Mouse (Mus musculus) urinary bladder, postnatal 36 days (tissue): ENCODE measurements around the gene B230307C23Rik.
A peak's percentile ranks its signal among the peaks of the same experiment; 100 is the strongest.
"Not testable (repeated sequence)": the region's sequence is repeated elsewhere in the genome, so short reads cannot be mapped to it uniquely, and the experiment has no call there.

ENCODE experiments used
- DNase-seq, 2 experiments: peaks; one replicate each; pipeline ENCODE4 v3.0.0; 2022; ENCODE audit warnings: low spot score in 2 of 2, mixed read lengths in 1 of 2

The B230307C23Rik gene

DNA sequence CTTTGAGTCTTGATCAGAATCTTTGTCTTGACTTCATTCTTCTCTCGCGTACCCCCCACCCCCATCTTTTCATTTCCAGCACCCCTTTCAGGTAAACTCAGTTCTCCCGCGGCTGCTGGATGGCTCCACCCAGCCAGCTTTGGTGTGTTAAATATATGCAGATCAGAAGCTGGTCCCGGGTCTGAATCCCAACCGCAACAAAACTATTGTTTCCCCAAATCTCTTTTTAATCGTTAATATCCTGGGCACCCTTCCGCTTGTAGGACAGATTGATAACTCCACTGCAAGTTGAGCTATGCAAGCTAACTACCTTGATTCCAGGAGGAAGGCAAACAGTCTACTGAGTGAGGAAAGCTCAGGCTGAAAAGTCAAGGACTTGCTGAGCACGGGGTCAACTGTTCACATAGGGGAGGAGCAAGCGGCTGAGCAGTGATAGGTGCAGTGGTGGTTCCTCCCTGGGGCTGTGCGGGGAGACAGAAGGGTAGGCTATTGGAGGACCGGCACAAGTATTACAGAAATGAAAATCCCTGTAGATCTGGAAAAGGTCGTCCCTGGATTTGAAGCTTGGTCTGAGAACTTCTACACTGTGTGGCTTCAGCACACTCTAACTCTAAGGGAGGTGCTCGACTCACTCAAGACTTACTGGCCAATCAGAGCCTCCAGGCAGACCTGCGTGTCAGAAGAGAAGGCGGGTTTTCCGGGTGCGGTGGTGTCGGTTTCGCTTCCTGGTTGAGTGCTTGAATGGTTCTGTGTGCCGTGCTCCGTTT, at the start of gene B230307C23Rik:
TSS of gene B230307C23Rik (plus strand) at position 700 of the 767 bp plus-strand sequence.
- DNase-seq, result peak; percentile 80 to 88

DNA sequence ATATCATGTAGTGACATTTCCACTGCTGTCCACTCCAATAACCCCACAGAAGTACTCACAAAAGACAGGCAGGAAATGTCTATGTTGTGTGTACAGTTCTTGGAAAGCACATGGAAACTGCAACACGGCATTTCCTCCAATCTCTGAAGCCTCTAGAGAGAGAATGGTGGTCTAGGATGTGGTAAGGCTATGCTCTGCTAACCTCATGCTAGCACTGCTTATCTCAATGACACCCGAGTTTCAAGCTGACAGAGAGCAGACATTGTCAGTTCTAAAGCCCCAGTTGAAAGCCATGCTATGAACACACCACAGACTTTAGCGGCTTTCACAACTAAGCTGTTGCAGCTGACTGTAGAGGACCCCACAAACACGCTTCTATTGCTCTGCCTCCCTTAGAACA, 48.3 kb upstream of the B230307C23Rik start:
- no peak for DNase-seq

DNA sequence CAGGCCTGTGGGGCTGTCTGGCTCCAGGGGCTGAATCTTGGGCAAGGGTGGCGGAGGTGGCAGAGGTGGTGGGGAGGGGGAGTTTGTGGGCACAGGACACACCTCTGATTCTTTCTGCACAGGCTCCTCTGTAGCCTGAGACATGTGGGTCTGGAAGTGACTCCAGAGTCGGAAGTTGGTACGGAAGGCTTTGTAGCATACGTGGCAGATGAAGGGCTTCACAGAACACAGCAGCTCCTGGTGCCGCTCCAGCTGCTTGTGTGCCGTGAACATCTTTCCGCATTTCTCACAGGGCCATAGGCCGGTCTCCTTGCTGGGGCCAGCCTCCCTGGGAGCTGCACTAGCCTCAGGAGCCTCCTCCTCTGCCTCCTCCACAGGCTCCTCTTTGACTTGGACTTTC, 47.1 kb upstream of the B230307C23Rik start:
- DNase-seq, result no peak

DNA sequence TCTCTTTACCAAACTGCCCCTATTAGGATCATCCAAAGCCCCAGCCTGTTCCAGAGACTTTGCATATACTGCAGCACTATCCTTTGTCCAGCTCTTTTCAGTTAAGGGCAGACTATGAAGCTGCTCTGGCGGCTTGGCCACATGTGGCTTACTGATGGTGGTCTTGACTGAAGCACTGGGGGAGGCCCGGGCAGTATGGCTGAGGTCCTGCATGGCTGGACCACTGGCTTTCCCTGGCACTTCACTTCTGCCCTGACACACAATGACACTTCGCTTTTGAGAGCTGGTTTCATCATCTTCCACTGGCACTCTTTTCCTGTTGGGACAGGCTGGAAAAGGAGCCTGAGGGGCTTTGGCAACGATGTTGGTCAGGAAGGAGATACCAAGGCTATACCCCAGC, 44.7 kb upstream of the B230307C23Rik start:
- DNase-seq, result no peak

DNA sequence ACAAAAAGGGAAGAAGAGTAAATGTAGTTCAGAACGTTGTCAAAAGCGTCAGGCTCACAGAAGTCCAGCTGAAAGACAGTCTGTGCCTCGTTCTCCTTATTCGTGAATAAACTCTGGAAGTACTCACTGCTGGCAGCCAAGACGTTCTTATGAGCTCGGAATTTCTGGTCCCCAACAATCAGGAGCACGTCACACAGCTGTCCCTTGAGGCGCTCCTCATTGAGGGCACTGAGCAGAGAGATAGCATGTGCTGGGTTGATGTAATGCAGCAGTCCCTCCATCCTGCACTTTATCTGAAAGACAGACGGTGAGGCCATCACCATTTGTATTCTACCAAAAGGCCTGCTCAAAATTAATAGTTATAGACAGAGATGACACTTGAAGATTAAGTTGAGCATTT, 44.3 kb upstream of the B230307C23Rik start:
- no peak for DNase-seq

DNA sequence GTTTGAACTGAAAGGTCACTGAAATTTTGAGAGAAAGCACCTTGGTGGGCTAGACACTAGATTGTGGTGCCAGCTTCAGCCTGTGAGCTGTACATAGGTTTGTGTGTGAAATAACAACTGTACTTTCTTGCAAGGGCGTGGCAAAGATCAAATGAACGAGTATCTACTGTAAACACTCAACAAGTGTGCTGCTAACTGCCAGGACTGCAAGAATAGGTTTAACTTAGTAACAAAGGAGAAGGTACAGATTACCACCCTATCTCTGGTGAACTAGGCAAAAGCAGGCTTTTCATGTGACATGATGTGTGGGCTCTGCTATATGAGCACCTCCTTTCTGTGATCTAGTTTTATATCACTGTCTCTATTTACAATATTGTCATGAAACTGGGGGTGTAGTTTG, 43.8 kb upstream of the B230307C23Rik start:
- no peak for DNase-seq

DNA sequence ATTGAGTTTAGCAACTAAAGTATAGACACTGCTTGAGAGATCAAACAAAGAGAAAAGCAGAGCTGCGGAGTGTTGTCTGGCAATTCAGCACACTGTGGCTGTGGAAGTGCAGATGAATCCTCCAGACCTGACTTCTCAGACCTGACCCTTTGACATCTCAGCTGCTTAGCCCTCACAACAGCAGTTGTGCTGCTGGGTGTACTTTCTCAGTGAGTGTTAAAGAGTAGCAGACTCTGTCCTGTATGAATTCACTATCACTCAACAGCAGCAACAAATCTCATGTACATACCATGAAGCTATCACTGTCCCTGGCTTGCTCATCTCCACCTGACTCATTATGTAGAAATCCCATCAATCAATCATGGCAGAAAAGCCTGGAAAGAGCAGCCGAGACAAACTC, 41.1 kb upstream of the B230307C23Rik start:
- no peak for DNase-seq

DNA sequence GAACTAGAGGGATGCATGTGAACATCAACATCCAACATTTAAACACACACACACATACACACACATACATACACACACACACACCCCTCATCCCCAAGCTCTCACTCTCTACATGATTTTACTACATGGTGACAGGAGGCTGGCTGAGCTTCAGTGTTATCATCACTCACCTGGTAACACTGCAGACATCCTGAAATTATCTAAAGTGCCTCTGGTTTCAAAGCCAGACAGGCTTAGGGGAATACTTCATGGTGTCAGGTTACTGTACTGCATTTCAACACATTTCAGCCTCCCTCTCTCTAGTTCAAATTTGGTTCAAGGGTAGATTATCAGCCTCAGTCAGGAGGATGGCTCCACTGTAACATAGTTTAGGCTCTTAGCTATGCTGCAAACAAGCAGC, 39.5 kb upstream of the B230307C23Rik start:
- DNase-seq, result no peak

DNA sequence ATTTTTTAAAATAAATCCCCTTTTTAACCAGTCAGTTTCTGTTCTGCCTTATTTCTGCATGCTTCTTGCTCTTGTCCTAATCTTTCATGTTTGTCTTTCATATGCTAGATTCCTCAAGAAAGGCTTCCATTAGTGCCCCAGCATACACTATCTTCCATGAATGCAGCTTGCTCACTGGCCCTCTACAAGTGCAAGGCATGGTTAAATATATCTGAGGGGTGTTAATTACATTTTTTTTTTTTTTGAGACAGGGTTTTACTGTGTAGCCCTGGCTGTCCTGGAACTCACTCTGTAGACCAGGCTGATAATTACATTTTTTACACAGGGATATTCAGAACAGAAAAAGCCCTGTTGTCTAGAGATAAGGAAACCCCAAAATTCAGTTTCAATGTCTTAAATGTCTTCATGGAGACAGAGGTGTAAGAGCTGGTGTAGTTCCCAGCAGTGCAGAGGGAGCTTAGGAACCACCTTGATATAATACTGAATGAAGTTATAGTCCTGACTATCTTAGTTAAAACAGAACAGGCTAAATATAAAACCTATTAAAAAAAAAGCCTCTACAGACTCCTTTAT, 38.6 kb upstream of the B230307C23Rik start:
- no peak for DNase-seq

DNA sequence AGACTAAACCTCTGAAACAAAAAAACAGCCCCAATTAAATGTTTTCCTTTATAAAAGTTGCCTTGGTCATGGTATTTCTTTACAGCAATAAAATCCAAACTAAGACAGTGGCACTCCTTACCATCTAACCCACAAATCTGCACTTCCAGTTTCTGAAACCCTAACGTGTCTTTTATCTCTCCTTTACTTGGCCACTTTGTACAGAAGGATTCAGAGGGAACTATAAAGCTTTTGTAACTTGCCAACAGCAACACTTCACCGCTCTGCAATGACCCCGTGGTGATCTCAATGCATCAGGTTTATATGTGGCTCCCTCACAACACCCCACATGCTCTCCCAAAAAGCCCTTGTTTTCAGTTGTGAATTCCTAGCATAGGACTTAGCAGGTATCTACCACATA, 36.8 kb upstream of the B230307C23Rik start:
- DNase-seq, result no peak

DNA sequence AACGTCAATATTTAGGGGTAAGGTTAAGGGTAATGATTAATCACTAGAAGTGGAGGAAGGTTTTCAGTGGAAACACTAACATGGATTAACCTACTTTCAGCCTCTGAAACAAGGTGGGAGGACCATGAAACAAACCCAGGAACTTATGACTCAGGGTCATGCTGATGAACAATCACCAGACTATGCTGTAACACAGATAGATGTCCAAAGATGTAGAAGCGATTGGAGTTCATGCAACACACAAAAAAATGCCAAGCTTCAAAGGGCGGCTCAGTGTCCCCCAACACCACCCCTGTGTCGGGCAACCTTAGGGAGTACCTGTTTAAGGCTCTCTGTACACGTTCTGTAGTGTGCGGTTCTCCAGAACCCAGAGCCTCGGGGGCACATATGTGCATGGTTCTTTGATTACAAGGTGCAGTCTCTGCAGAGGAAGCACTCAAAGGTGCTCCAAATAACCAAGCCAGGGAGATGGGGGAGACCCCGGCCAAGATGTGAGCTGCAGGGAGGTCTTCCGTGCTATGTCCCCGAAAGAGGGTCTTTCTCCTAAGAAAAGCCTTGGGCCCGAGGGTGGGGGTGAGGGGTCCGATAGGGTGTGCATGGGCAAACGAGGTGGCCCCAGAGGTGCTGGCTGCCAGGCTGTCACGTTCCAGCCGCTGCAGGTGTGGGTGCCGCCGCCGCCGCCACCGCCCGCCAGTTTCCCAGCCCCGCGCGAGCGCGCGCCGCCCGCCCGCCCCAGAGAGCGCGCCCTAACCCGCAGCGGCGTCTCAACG, 35.5 kb upstream of the B230307C23Rik start:
- DNase-seq, result peak in 1 of 2 experiments; percentile 5

DNA sequence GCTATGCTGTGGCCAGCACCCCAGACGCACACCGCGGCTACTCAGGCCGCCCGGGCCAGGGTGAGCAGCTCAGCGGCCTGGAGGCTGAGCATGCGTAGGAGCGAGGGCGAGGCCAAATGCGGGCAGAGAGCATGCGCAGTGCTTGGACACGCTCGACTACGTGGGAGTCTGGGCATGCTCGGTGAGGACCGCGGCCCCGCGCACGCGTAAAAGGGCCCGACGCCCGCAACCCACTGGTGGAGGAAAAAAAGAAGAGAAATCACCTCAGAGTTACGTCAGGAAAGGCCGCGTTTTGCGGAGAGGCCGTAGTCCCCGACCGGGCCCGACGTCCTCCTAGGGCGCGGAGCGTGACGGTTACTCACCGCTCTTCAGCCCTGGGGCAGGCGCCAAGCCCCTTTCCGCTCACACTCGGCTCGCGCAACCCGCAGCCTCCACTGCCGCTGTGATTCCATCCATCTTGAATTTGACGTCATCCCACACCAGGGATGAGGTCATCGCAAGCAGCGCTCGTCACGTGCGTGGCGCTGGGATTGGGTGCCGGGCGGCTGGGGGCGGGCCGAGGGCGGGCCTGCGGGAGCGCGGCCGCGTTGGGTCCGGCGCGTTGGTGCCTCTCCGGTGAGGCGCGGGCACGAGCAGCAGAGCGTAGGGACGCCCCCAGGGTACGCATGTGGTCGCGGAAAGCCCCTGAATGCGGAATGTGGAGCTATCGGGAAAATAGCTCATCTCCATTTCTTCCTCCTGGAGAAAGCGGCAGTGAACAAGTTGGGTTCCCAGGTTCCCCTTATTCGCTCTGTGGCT, 34.8 kb upstream of the B230307C23Rik start, which contains the start of the genes C2cd2 and Zbtb21:
TSS of gene C2cd2 (minus strand) at position 448 of the 798 bp plus-strand sequence.
TSS of gene Zbtb21 (minus strand) at position 472 of the 798 bp plus-strand sequence.
- DNase-seq, result peak; percentile 90 to 97

DNA sequence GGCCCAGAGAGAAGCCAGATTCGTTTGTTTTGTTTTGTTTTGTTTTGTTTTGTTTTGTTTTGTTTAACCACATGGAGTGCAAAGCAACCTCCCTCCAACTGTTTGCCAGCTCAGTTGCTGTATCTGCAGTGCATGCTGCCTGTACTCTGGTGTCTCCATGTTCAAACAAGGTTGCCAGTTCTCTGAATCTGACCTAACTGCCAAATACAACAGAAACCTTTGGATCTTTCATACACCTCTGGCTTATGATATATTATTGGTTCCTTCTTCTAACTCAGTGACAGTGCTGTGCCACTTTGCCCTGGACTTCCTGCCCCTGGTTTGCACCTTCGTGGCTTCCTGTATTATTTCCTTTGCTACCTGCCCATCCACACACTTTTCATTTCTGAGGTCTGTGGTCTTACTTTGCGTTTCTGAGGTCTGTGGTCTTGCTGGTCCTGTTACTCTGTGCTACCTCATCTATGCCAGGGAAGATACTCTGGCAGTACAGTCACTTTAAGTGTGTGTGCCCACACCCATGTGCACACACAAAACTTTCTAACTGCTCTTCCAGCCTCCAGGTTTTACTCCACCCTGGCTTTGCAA, 33.1 kb upstream of the B230307C23Rik start:
- no peak for DNase-seq

DNA sequence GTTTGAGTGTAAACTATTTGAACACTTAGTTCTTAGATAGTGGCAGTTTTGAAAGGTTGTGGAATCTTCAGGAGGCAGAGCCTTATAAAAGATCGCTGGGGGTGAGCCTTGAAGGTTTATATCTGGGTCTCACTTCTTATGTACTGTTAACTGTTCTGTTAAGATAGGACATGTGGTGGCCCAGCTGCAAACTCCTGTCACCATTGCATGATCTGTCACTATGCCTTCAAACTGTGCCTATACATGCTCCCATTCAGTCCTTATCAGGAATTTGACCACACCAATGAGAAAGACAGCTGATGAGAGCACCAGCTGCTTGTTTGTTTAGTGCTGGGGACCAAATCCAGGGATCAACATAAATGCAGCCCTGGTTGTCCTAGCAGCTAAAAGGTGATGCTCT, 19.8 kb upstream of the B230307C23Rik start:
- DNase-seq, result no peak

DNA sequence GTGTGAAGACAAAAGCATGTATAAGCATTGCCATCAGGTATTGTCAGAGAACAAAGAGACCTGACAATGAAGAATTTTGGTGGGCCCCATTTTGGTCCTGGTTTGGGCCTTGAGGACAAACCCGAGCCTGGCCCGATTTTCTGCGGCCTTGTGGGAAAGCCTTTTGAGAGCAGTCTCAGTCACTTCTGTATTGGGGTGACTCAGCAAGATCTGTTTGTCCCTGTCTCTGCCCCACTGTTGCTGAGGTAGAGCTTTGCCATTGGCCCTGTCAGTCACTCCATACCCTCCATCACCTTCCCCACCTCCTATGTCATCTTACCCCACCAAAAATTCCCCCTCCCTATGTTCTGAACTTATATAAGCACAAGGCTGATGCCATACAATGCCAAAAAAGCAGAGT, 19.4 kb upstream of the B230307C23Rik start:
- no peak for DNase-seq

DNA sequence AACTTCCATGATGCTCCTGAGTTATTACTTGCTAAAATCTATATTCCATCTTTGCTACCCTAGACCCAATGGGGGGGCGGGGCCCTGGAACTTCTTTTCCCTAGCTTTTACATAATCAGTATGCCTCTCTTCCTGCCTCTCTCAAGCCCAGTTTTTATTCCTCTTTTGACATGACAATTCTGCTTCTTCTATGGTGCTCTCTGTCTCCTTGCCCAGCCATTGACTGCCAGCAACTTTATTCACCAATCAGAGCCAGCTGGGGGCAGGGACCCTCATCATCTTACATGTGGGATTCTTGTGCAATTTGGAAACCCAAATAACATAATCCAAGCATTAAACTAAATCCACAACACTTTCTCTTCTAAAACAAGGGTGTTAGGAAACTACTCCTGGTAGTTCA, 15.8 kb upstream of the B230307C23Rik start:
- DNase-seq, result no peak

DNA sequence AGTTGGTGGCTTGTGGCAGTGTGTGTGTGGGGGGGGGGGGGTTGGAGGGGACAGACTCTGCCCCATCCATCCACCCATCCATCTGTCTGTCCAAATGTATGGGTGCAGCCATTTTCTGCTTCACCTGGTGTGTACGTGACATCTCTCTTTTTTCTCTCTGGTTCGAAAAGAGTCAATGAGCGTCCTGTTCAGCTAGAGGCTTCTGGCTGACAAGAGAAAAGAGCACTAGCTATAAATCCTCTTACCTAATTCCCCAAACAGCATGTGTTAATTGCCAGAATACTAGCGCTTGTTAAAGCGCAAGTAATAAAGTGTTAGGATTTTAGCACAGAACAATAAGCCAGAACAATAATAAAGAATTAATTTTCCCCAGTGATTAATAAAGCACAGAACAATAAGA, 12.5 kb upstream of the B230307C23Rik start:
- no peak for DNase-seq

DNA sequence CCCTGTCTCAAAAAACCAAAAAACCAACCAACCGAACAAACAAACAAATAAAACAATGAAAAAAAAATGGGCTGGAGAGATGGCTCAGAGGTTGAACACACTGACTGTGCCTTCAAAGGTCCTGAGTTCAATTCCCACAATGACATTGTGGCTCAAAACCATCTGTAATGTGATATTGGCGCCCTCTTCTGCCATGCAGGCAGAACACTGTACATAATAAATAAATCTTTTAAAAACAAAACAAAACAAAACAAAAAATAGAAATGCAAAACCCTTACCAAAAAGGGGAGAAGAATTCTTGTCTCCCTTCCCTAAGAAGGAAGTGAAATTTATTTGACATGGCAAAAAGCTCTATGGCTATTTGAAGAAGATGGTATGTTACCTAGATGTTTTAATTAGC, 5.6 kb upstream of the B230307C23Rik start:
- DNase-seq, result no peak

DNA sequence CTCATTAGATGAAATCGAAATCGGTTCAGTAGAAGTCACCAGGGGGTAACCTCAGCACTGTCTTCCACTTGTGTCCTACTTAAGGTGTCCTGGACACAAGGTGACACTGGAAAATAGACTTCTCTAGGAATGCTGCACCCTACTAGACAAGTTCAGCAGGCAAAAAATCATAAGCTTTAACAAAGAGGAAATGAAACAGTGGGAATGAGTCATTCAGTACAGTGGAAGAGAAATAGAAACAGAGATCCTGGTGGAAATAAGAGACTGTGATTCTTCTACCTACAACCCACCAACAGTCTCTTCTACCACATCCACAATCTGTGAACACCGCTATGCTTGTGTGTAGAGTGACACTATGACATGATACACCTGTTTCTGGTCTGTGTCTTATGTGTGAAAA, 4.6 kb upstream of the B230307C23Rik start:
- DNase-seq, result not testable (repeated sequence)

DNA sequence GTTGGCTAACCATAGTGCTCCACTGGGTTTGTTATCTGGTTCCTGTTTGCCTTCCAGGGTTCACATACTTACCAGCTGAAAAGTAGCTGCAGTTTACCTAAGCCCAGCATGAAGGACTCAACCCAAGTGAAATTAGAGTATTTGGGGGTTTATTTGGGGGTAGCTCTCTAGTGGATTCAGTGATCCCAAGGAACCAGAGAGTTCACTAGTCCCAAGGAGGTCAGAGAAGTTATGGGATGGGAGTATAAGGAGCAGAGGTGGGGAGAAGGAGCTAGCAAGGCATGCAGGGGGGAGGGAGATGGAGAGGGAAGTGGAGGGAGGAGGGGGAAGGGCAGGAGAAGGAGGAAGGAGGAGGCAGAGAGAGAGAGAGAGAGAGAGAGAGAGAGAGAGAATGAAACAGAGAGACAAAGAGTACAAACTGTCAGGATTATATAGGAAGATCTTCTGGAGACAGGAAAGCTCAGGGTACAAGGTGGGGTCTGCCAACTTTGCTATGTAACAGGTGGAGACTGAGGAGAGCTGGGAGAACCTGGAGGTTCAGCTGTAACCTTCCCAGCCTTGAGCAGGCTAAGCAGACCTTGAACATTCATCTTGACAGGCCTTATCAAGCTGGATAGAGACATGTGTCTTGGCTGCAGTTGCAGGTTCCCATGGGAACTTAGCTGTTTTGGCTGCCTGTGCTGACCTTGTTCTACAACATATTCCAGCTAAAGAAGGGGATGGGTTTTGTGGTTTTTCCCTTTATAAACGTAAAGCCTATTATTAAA, 1.1 kb upstream of the B230307C23Rik start:
- peak; percentile 2 to 31 for DNase-seq

DNA sequence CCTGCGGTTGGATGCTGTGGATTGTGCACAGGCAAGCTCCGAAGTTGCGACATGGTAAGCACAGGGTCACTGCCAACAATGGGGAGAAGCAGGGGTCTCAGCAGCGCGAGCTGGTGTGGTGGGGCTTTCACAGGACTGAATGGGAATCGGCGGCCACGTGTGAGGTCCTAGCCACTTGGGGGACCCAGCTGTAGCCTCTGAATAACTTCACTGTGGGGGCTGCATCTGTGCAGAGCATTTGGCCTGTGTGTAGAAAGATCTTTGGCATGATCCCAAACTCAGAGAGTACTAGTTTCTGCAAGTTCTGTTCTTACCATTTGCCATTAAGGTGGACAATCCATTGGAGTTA, 242 bp downstream of the B230307C23Rik start:
- not testable (repeated sequence) for DNase-seq
